Mouse (Mus musculus) lung, postnatal 0 days (tissue): ENCODE results near the gene Olfr549.

Experiments used
- CTCF ChIP-seq: IDR thresholded peaks from 2 replicates; pipeline ENCODE4 v1.5.1; 2016; ENCODE audit warnings: antibody characterized with exemption, mild to moderate bottlenecking
- EP300 ChIP-seq: IDR thresholded peaks from 2 replicates; pipeline ENCODE4 v1.6.1; 2016; ENCODE audit warnings: antibody characterized with exemption, mild to moderate bottlenecking, control low read depth

DNA sequence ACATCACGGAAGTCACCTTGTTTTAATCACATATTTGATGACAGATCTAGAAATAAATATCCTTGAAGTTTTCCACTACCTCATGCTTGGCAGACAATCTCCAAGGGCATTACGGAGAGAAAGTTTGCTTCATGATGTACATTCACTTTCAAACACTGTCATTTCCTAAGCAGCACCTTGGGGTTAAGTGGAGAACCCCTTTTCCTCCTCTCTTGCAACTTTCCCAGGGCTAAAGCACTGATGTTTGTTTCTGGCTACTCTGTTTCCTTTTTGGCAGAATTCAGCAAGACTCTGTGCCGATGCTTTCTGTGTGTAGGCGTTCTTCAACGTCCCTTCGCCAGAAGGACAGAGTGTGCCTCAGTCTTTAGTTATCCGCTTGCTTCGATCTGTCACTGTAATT is 21.5 kb downstream of the Olfr549 start, which contains the start of gene Olfr550:
- TF ChIP-seq CTCF (no peak), EP300 (no peak)
